Mouse (Mus musculus): ENCODE measurements at regions not wholly inside any gene's neighbourhood (a gene's known extent, or its start where the extent isn't known, plus 50 kb on each side); places are given as distances from the start of the nearest gene placed in this dataset.
"Not testable (repeated sequence)": the region's sequence is repeated elsewhere in the genome, so short reads cannot be mapped to it uniquely, and the experiment has no call there.

- not testable (repeated sequence) for DNase-seq (ENCODE audit: low spot score in 2 of 2)
Observed at GRCm38 (mm10) chr5:3141841-3142240, 199.4 kb upstream of the Cdk6 start.

GRCm38 (mm10) chr5:3146544-3147295 lies 194.6 kb upstream of the Cdk6 start:
- DNase-seq (ENCODE audit: low spot score in 2 of 2), result not testable (repeated sequence)

- not testable (repeated sequence) for DNase-seq (ENCODE audit: low spot score in 2 of 2)
Observed at GRCm38 (mm10) chr5:3149886-3150285, 191.4 kb upstream of the Cdk6 start.

GRCm38 (mm10) chr5:3150766-3151165 lies 190.5 kb upstream of the Cdk6 start:
- DNase-seq (ENCODE audit: low spot score in 2 of 2), result not testable (repeated sequence)

- not testable (repeated sequence) for DNase-seq (ENCODE audit: low spot score in 2 of 2)
Observed at GRCm38 (mm10) chr5:3151534-3152148, 189.6 kb upstream of the Cdk6 start.

GRCm38 (mm10) chr5:3152149-3152865 lies 189.0 kb upstream of the Cdk6 start:
- DNase-seq (ENCODE audit: low spot score in 2 of 2), result peak in 1 of 2 experiments; percentile 3

- DNase-seq (ENCODE audit: low spot score in 2 of 2), result not testable (repeated sequence)
Observed at GRCm38 (mm10) chr5:3165511-3165910, 175.8 kb upstream of the Cdk6 start.

GRCm38 (mm10) chr5:3166496-3166895 lies 174.8 kb upstream of the Cdk6 start:
- not testable (repeated sequence) for DNase-seq (ENCODE audit: low spot score in 2 of 2)

- DNase-seq (ENCODE audit: low spot score in 2 of 2), result not testable (repeated sequence)
Observed at GRCm38 (mm10) chr5:3193592-3193991, 147.7 kb upstream of the Cdk6 start.

GRCm38 (mm10) chr5:3197952-3198841 lies 143.1 kb upstream of the Cdk6 start:
- peak in 1 of 2 experiments; percentile 2 for DNase-seq (ENCODE audit: low spot score in 2 of 2)

GRCm38 (mm10) chr5:3198869-3199550 lies 142.3 kb upstream of the Cdk6 start:
- DNase-seq (ENCODE audit: low spot score in 2 of 2), result not testable (repeated sequence)

- not testable (repeated sequence) for DNase-seq (ENCODE audit: low spot score in 2 of 2)
Observed at GRCm38 (mm10) chr5:3206160-3206559, 135.1 kb upstream of the Cdk6 start.

- DNase-seq (ENCODE audit: low spot score in 2 of 2), result not testable (repeated sequence)
Observed at GRCm38 (mm10) chr5:3208293-3208692, 133.0 kb upstream of the Cdk6 start.

- no peak for DNase-seq (ENCODE audit: low spot score in 2 of 2)
Observed at GRCm38 (mm10) chr5:3211284-3211683, 130.0 kb upstream of the Cdk6 start.

GRCm38 (mm10) chr5:3216053-3216452 lies 125.2 kb upstream of the Cdk6 start:
- DNase-seq (ENCODE audit: low spot score in 2 of 2), result no peak

GRCm38 (mm10) chr5:3219230-3219629 lies 122.1 kb upstream of the Cdk6 start:
- DNase-seq (ENCODE audit: low spot score in 2 of 2), result no peak

GRCm38 (mm10) chr5:3219770-3220169 lies 121.5 kb upstream of the Cdk6 start:
- DNase-seq (ENCODE audit: low spot score in 2 of 2), result no peak

- not testable (repeated sequence) for DNase-seq (ENCODE audit: low spot score in 2 of 2)
Observed at GRCm38 (mm10) chr5:3223819-3224218, 117.5 kb upstream of the Cdk6 start.

- DNase-seq (ENCODE audit: low spot score in 2 of 2), result not testable (repeated sequence)
Observed at GRCm38 (mm10) chr5:3224392-3225054, 116.8 kb upstream of the Cdk6 start.

- DNase-seq (ENCODE audit: low spot score in 2 of 2), result not testable (repeated sequence)
Observed at GRCm38 (mm10) chr5:3225358-3225757, 115.9 kb upstream of the Cdk6 start.
